Mouse (Mus musculus) NIH3T3 (cell line): ENCODE data around the gene Cysrt1.
A peak's percentile ranks its signal among the peaks of the same experiment; 100 is the strongest.

Experiments
- DNase-seq: peaks from one replicate; pipeline ENCODE4 v3.0.0-alpha.2; 2012; ENCODE audit warnings: low read depth

Cysrt1 gene

GRCm38 (mm10) chr2:25242101-25242506, at the start of gene Cysrt1, which contains the start of gene Rnf208:
Gene Cysrt1, minus strand, starts transcription at chr2:25242452.
Gene Rnf208, plus strand, starts transcription at chr2:25242255.
- no peak for DNase-seq

GRCm38 (mm10) chr2:25291184-25292053, 49.2 kb upstream of the Cysrt1 start:
- no peak for DNase-seq

GRCm38 (mm10) chr2:25290816-25291130, 48.5 kb upstream of the Cysrt1 start:
- no peak for DNase-seq

GRCm38 (mm10) chr2:25290101-25290815, 48.0 kb upstream of the Cysrt1 start:
- DNase-seq: no peak

GRCm38 (mm10) chr2:25289651-25290050, 47.4 kb upstream of the Cysrt1 start, which contains the start of gene Lrrc26:
Gene Lrrc26, plus strand, starts transcription at chr2:25289915.
- DNase-seq: no peak

GRCm38 (mm10) chr2:25288734-25289345, 46.6 kb upstream of the Cysrt1 start:
- DNase-seq: no peak

- DNase-seq: no peak
Observed at GRCm38 (mm10) chr2:25287927-25288649, 45.8 kb upstream of the Cysrt1 start, which contains the start of gene Tmem210. Gene Tmem210, plus strand, starts transcription at chr2:25288145.

- no peak for DNase-seq
Observed at GRCm38 (mm10) chr2:25286837-25287636, 44.8 kb upstream of the Cysrt1 start.

- DNase-seq: no peak
Observed at GRCm38 (mm10) chr2:25286314-25286713, 44.1 kb upstream of the Cysrt1 start.

GRCm38 (mm10) chr2:25285551-25285950, 43.3 kb upstream of the Cysrt1 start:
- no peak for DNase-seq

GRCm38 (mm10) chr2:25278928-25279882, 37.0 kb upstream of the Cysrt1 start:
- peak; percentile 89 for DNase-seq

GRCm38 (mm10) chr2:25273010-25273409, 30.8 kb upstream of the Cysrt1 start:
- DNase-seq: no peak

GRCm38 (mm10) chr2:25272515-25272914, 30.3 kb upstream of the Cysrt1 start:
- DNase-seq: no peak

GRCm38 (mm10) chr2:25271827-25272511, 29.7 kb upstream of the Cysrt1 start, which contains the start of the genes Ssna1 and Anapc2:
Gene Ssna1, minus strand, starts transcription at chr2:25272438.
Gene Anapc2, plus strand, starts transcription at chr2:25272478.
- peak; percentile 99 for DNase-seq

GRCm38 (mm10) chr2:25267746-25268309, 25.6 kb upstream of the Cysrt1 start:
- no peak for DNase-seq

- no peak for DNase-seq
Observed at GRCm38 (mm10) chr2:25267241-25267640, 25.0 kb upstream of the Cysrt1 start.

- no peak for DNase-seq
Observed at GRCm38 (mm10) chr2:25266720-25267119, 24.5 kb upstream of the Cysrt1 start.

- DNase-seq: no peak
Observed at GRCm38 (mm10) chr2:25265897-25266656, 23.8 kb upstream of the Cysrt1 start.
